Mouse (Mus musculus): ENCODE measurements around the gene Mrps27.
"Not testable (repeated sequence)": the region's sequence is repeated elsewhere in the genome, so short reads cannot be mapped to it uniquely, and the experiment has no call there.

- TF ChIP-seq CTCF (IDR thresholded peaks at IDR 0.05; ENCODE audit: control insufficient read depth, insufficient read depth, insufficient read length); CEBPB (IDR thresholded peaks at IDR 0.05; ENCODE audit: low read depth): not testable (repeated sequence)
Measured at GRCm38 (mm10) chr13:99324337-99324685, 20.3 kb upstream of the Mrps27 start.

All from C2C12 (cell line).